Mouse (Mus musculus): ENCODE measurements around the gene Ank3.

GRCm38 (mm10) chr10:69485191-69485786 is 86.7 kb downstream of the Ank3 start:
- no peak for TF ChIP-seq POLR2A (IDR thresholded peaks at IDR 0.05; ENCODE audit: low read depth, low read length)
- TF ChIP-seq CTCF (IDR thresholded peaks at IDR 0.05; ENCODE audit: extremely low read depth, insufficient read depth, insufficient read length, insufficient replicate concordance): no peak

All from spleen, adult 2 months (tissue).